Mouse (Mus musculus): ENCODE results near the gene Mettl23. TPM values are rescaled to one million over a fixed set of nuclear protein-coding genes. Genes with fewer than 3 reads are reported as not detected.

Mettl23 gene
- polyA plus RNA-seq, 1 experiment from 2014 or later: 56.5 TPM

DNA sequence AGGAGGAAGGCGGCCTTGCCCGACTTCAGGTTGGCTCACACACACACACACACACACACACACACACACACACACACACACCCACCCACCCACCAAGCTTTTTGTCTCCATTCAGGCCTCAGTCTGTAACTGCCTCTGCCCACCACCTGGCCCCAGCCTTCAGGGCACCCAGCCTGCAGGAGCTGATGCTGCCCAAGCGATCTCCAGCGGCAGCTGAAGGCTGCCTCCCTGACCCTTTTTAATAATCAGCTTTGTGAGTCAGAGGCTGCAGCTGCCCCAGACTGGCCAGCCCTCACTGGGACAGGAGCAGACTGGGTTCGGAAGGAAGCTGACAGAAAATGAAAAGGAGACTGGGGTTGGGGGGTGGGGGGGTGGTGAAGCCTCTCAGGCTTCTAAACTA lies 17.8 kb upstream of the Mettl23 start:
- no peak overlapping the region for H3K4me3 ChIP-seq (ENCODE audit: low read length)
- H3K27me3 ChIP-seq (ENCODE audit: control insufficient read depth, insufficient read depth, low read length): no peaks in the 10 kb centered on the region
- H3K36me3 ChIP-seq (ENCODE audit: control insufficient read depth, insufficient read depth, low read length): no peaks in the 10 kb centered on the region
- no peak overlapping the region for H3K27ac ChIP-seq (ENCODE audit: low read depth, low read length)
- peaks cover 32% of the 10 kb centered on the region for H3K4me1 ChIP-seq (ENCODE audit: control insufficient read depth, insufficient read depth, low read length)
- H3K9me3 ChIP-seq (ENCODE audit: control insufficient read depth, low read length): no peaks in the 10 kb centered on the region
- no peak for ATAC-seq (ENCODE audit: low FRiP score, low TSS enrichment)
- no peak overlapping the region for H3K9ac ChIP-seq (ENCODE audit: low read depth, low read length)
- 55% methylated on average over 5 of the region's 5 CpGs for WGBS
- H3K4me2 ChIP-seq (replicated peaks; ENCODE audit: low read depth, low read length): no peak overlapping the region

GRCm38 (mm10) chr11:116826550-116827504 lies 16.3 kb upstream of the Mettl23 start:
- ATAC-seq (ENCODE audit: low FRiP score, low TSS enrichment): no peak
- H3K4me3 ChIP-seq (ENCODE audit: low read length): peak overlapping the region; percentile 60
- H3K36me3 ChIP-seq (ENCODE audit: control insufficient read depth, insufficient read depth, low read length): no peaks in the 10 kb centered on the region; the same call in 1 of the 2 replicates
- H3K4me1 ChIP-seq (ENCODE audit: control insufficient read depth, insufficient read depth, low read length): peaks cover 26% of the 10 kb centered on the region
- WGBS: 40% methylated on average over 17 of the region's 17 CpGs
- peak overlapping the region; percentile 72 for H3K9ac ChIP-seq (ENCODE audit: low read depth, low read length)
- no peaks in the 10 kb centered on the region for H3K9me3 ChIP-seq (ENCODE audit: control insufficient read depth, low read length)
- H3K27me3 ChIP-seq (ENCODE audit: control insufficient read depth, insufficient read depth, low read length): no peaks in the 10 kb centered on the region
- no peak overlapping the region for H3K27ac ChIP-seq (ENCODE audit: low read depth, low read length)
- peak overlapping the region; percentile 80 for H3K4me2 ChIP-seq (replicated peaks; ENCODE audit: low read depth, low read length)

GRCm38 (mm10) chr11:116827534-116828165 lies 15.4 kb upstream of the Mettl23 start, which contains the start of gene Mxra7:
Gene Mxra7, minus strand, starts transcription at chr11:116828046.
- Histone ChIP-seq H3K27ac (ENCODE audit: low read depth, low read length) (no peak within 1 kb of the TSS), H3K4me3 (ENCODE audit: low read length) (peak within 1 kb of the TSS; percentile 60), H3K4me1 (ENCODE audit: control insufficient read depth, insufficient read depth, low read length) (peaks cover 21% of the 10 kb centered on the region), H3K9ac (ENCODE audit: low read depth, low read length) (peak within 1 kb of the TSS; percentile 72), H3K27me3 (ENCODE audit: control insufficient read depth, insufficient read depth, low read length) (no peaks in the 10 kb centered on the region), H3K36me3 (ENCODE audit: control insufficient read depth, insufficient read depth, low read length) (peaks cover 3% of the 10 kb centered on the region), H3K9me3 (ENCODE audit: control insufficient read depth, low read length) (no peaks in the 10 kb centered on the region), H3K4me2 (replicated peaks; ENCODE audit: low read depth, low read length) (peak within 1 kb of the TSS; percentile 80)
- WGBS: under 1% methylated on average over 70 of the region's 71 CpGs
- peak; percentile 70 for ATAC-seq (ENCODE audit: low FRiP score, low TSS enrichment)

- WGBS: 52% methylated on average over 4 of the region's 4 CpGs
- Histone ChIP-seq H3K4me2 (replicated peaks; ENCODE audit: low read depth, low read length) (no peak overlapping the region), H3K9me3 (ENCODE audit: control insufficient read depth, low read length) (no peaks in the 10 kb centered on the region), H3K9ac (ENCODE audit: low read depth, low read length) (no peak overlapping the region), H3K36me3 (ENCODE audit: control insufficient read depth, insufficient read depth, low read length) (peaks cover 47% of the 10 kb centered on the region), H3K27ac (ENCODE audit: low read depth, low read length) (no peak overlapping the region), H3K4me3 (ENCODE audit: low read length) (no peak overlapping the region), H3K4me1 (ENCODE audit: control insufficient read depth, insufficient read depth, low read length) (peaks cover 3% of the 10 kb centered on the region; the same call in 1 of the 2 replicates), H3K27me3 (ENCODE audit: control insufficient read depth, insufficient read depth, low read length) (no peaks in the 10 kb centered on the region)
- no peak for ATAC-seq (ENCODE audit: low FRiP score, low TSS enrichment)
These were observed 10.8 kb upstream of the Mettl23 start for GRCm38 (mm10) chr11:116832172-116832685.

GRCm38 (mm10) chr11:116834954-116835353 lies 8.1 kb upstream of the Mettl23 start:
- no peaks in the 10 kb centered on the region for H3K4me1 ChIP-seq (ENCODE audit: control insufficient read depth, insufficient read depth, low read length)
- H3K4me3 ChIP-seq (ENCODE audit: low read length): no peak overlapping the region
- ATAC-seq (ENCODE audit: low FRiP score, low TSS enrichment): no peak
- H3K36me3 ChIP-seq (ENCODE audit: control insufficient read depth, insufficient read depth, low read length): peaks cover 75% of the 10 kb centered on the region
- H3K9ac ChIP-seq (ENCODE audit: low read depth, low read length): no peak overlapping the region
- WGBS: 94% methylated on average over 1 of the region's 1 CpGs
- no peak overlapping the region for H3K27ac ChIP-seq (ENCODE audit: low read depth, low read length)
- H3K4me2 ChIP-seq (replicated peaks; ENCODE audit: low read depth, low read length): no peak overlapping the region
- H3K9me3 ChIP-seq (ENCODE audit: control insufficient read depth, low read length): no peaks in the 10 kb centered on the region
- no peaks in the 10 kb centered on the region for H3K27me3 ChIP-seq (ENCODE audit: control insufficient read depth, insufficient read depth, low read length)

DNA sequence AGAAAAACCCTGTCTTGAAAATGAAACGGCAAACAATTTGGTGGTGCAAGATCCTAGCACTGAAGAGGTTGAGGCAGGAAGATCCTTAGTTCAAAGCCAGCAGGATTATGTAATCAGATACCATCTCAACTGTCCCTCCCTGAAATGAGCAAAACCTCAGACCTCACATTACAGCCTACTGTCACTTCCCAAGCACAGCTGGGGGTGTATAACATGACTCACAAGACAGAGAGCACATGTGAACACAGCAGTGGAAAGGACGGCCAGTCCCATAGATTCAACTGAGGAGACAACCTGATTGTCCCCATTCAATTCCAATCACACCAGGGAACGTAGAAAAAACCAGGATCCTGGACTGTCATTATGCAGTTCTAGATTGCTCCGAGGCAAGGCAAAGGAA lies 6.8 kb upstream of the Mettl23 start:
- Histone ChIP-seq H3K9me3 (ENCODE audit: control insufficient read depth, low read length) (no peaks in the 10 kb centered on the region), H3K4me2 (replicated peaks; ENCODE audit: low read depth, low read length) (no peak overlapping the region), H3K27me3 (ENCODE audit: control insufficient read depth, insufficient read depth, low read length) (no peaks in the 10 kb centered on the region), H3K27ac (ENCODE audit: low read depth, low read length) (no peak overlapping the region), H3K9ac (ENCODE audit: low read depth, low read length) (no peak overlapping the region), H3K36me3 (ENCODE audit: control insufficient read depth, insufficient read depth, low read length) (peaks cover 88% of the 10 kb centered on the region), H3K4me1 (ENCODE audit: control insufficient read depth, insufficient read depth, low read length) (peaks cover 11% of the 10 kb centered on the region), H3K4me3 (ENCODE audit: low read length) (no peak overlapping the region)
- WGBS: 95% methylated on average over 4 of the region's 4 CpGs
- no peak for ATAC-seq (ENCODE audit: low FRiP score, low TSS enrichment)

DNA sequence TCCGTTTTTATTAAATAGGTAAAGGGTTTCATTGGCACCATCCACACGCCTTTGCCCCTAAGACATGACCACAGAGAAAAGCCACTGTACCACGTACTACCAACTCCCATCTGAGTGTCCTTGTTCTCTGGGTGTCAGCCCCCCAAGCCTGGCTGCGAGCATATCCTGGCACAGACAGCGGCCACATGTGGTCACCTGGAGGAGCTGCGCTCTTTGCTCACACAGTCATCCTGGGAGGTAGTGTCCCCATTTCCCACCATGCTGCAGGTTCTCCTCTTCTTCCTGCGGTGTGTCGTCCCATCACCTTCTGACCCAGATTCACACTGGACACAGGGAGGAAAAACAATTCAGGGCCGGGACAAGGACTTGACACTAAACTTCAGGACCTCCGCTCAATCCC lies 5.6 kb upstream of the Mettl23 start:
- WGBS: 91% methylated on average over 10 of the region's 10 CpGs
- no peak for ATAC-seq (ENCODE audit: low FRiP score, low TSS enrichment)

DNA sequence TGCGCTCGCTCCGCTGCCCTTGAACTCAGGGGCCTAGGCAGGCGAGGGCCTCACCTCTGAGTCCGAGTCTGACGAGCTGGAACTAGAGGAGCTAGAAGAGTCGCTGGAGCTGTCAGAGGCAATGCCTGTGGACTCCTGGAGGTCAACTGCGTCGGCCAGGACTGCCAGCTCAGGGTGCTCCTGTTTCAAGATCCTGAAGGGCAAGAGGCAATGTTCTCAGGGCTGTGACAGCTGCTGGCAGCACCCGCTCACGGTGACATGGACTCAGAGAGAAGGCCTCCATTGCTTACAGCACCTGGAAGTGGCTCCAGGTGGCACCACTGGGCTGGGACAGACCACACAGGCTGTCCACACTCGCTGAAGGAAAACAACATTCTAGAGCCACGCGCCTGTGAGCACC lies 4.1 kb upstream of the Mettl23 start:
- no peak for ATAC-seq (ENCODE audit: low FRiP score, low TSS enrichment)

More for the DNA sequence above, 5.6 kb upstream of the Mettl23 start:
- Histone ChIP-seq H3K4me2 (replicated peaks; ENCODE audit: low read depth, low read length) (no peak overlapping the region), H3K27me3 (ENCODE audit: control insufficient read depth, insufficient read depth, low read length) (no peaks in the 10 kb centered on the region), H3K9ac (ENCODE audit: low read depth, low read length) (no peak overlapping the region), H3K36me3 (ENCODE audit: control insufficient read depth, insufficient read depth, low read length) (peaks cover 89% of the 10 kb centered on the region), H3K4me1 (ENCODE audit: control insufficient read depth, insufficient read depth, low read length) (peaks cover 16% of the 10 kb centered on the region), H3K4me3 (ENCODE audit: low read length) (no peak overlapping the region), H3K27ac (ENCODE audit: low read depth, low read length) (no peak overlapping the region), H3K9me3 (ENCODE audit: control insufficient read depth, low read length) (no peaks in the 10 kb centered on the region)

GRCm38 (mm10) chr11:116839601-116840000 lies 3.5 kb upstream of the Mettl23 start:
- Histone ChIP-seq H3K4me2 (replicated peaks; ENCODE audit: low read depth, low read length) (no peak overlapping the region), H3K27ac (ENCODE audit: low read depth, low read length) (no peak overlapping the region), H3K9ac (ENCODE audit: low read depth, low read length) (no peak overlapping the region), H3K27me3 (ENCODE audit: control insufficient read depth, insufficient read depth, low read length) (no peaks in the 10 kb centered on the region), H3K4me3 (ENCODE audit: low read length) (no peak overlapping the region), H3K4me1 (ENCODE audit: control insufficient read depth, insufficient read depth, low read length) (peaks cover 20% of the 10 kb centered on the region), H3K9me3 (ENCODE audit: control insufficient read depth, low read length) (no peaks in the 10 kb centered on the region), H3K36me3 (ENCODE audit: control insufficient read depth, insufficient read depth, low read length) (peaks cover 69% of the 10 kb centered on the region)
- WGBS: 84% methylated on average over 7 of the region's 7 CpGs
- no peak for ATAC-seq (ENCODE audit: low FRiP score, low TSS enrichment)

More for the DNA sequence above, 4.1 kb upstream of the Mettl23 start:
- 69% methylated on average over 14 of the region's 14 CpGs for WGBS
- Histone ChIP-seq H3K9me3 (ENCODE audit: control insufficient read depth, low read length) (no peaks in the 10 kb centered on the region), H3K4me2 (replicated peaks; ENCODE audit: low read depth, low read length) (no peak overlapping the region), H3K9ac (ENCODE audit: low read depth, low read length) (no peak overlapping the region), H3K36me3 (ENCODE audit: control insufficient read depth, insufficient read depth, low read length) (peaks cover 76% of the 10 kb centered on the region), H3K4me1 (ENCODE audit: control insufficient read depth, insufficient read depth, low read length) (peaks cover 16% of the 10 kb centered on the region), H3K27ac (ENCODE audit: low read depth, low read length) (no peak overlapping the region), H3K27me3 (ENCODE audit: control insufficient read depth, insufficient read depth, low read length) (no peaks in the 10 kb centered on the region), H3K4me3 (ENCODE audit: low read length) (no peak overlapping the region)
